Mouse (Mus musculus) midbrain, embryonic 15.5 days (tissue): Measurements from ENCODE around the gene Rps6kc1. TPM values are rescaled to one million over a fixed set of nuclear protein-coding genes. Genes with fewer than 3 reads are reported as not detected.
A peak's percentile ranks its signal among the peaks of the same experiment; 100 is the strongest.

Experiments
- ATAC-seq: fragments of 200-750 bp; cut with Nextera tagmentation; replicated peaks from 2 replicates; pipeline ENCODE4 v1.8.0; 2017; ENCODE audit warnings: moderate TSS enrichment
- H3K27ac ChIP-seq: fragments of 300-500 bp; sonication (generic); 2 replicates; pipeline ENCODE4 v1.5.1; 2015; ENCODE audit warnings: mild to moderate bottlenecking, inconsistent platforms
- H3K27me3 ChIP-seq: fragments of 300-500 bp; sonication (generic); replicated peaks from 2 replicates; pipeline ENCODE4 v1.6.1; 2015; ENCODE audit warnings: inconsistent platforms
- H3K36me3 ChIP-seq: fragments of 300-500 bp; sonication (generic); replicated peaks from 2 replicates; pipeline ENCODE4 v1.6.1; 2015; ENCODE audit warnings: inconsistent platforms
- H3K4me1 ChIP-seq: fragments of 300-500 bp; sonication (generic); 2 replicates; pipeline ENCODE4 v1.6.1; 2015; ENCODE audit warnings: inconsistent platforms
- H3K4me2 ChIP-seq: fragments of 300-500 bp; sonication (generic); 2 replicates; pipeline ENCODE4 v1.6.1; 2015; ENCODE audit warnings: inconsistent platforms, mild to moderate bottlenecking, moderate library complexity
- H3K4me3 ChIP-seq: fragments of 300-500 bp; sonication (generic); 2 replicates; pipeline ENCODE4 v1.5.1; 2015; ENCODE audit warnings: mild to moderate bottlenecking, inconsistent platforms
- H3K9ac ChIP-seq: fragments of 300-500 bp; sonication (generic); 2 replicates; pipeline ENCODE4 v1.6.1; 2015; ENCODE audit warnings: mild to moderate bottlenecking, inconsistent platforms
- H3K9me3 ChIP-seq: fragments of 300-500 bp; sonication (generic); 2 replicates; pipeline ENCODE4 v1.6.1; 2016; ENCODE audit warnings: inconsistent platforms
- WGBS: fragments of 180-500 bp; shearing (Covaris S2); methylation state at CpG from one replicate; pipeline ENCODE4 v1.1.7; 2015; ENCODE audit warnings: mixed read lengths; 5-methylcytosine and 5-hydroxymethylcytosine counted together
- polyA plus RNA-seq: library from polyadenylated mRNA; unstranded; fragments of >200 nt; fragmentation: Nextera tagmentation; extraction: Ambion mirVana; gene quantifications from 2 replicates; pipeline ENCODE4 v1.2.1, GENCODE M21; 2015

Gene Rps6kc1
- polyA plus RNA-seq, 1 experiment from 2014 or later, result 36.9 TPM

DNA sequence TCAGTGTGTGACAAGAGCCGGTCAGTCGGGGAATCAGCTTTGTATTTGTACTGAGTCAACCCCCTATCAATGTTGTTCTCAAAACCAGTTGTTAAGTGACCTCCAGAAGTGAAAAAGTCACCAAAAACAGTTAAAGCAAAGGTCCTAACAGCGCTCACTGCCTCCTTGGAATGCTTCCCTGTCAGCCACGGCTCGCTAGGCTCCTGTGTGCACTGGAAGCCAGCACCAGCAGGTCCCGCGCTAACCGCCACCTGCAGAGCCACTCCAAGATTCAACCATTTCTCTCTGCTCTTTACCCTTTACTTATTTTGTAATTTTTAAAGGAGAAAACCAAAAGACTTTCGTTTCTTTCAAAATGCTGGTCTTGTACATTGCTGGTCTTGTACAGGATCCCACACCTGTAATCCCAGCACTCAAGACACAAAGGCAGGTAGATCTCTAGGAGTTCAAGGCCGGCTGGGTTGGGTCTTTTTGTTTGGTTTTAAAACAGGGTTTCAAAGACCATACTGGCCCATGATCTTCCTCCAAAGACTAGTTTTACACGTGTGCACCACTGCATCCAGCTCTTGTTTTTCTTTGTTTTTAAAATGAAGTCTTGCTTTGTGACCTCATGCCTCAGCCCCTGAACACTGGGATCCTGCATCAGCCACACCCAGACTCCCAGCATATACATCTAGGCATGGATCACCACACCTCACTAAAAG lies 62.3 kb downstream of the Rps6kc1 start:
- ATAC-seq, result no peak
- H3K4me2 ChIP-seq, result no peak overlapping the region
- 74% methylated on average over 11 of the region's 11 CpGs for WGBS

GRCm38 (mm10) chr1:190848676-190849075 lies 62.9 kb downstream of the Rps6kc1 start:
- H3K4me1 ChIP-seq, result no peaks in the 10 kb centered on the region
- no peak overlapping the region for H3K4me2 ChIP-seq
- H3K9me3 ChIP-seq, result no peaks in the 10 kb centered on the region
- H3K27me3 ChIP-seq, result no peaks in the 10 kb centered on the region
- no peak overlapping the region for H3K9ac ChIP-seq
- no peak for ATAC-seq
- no peak overlapping the region for H3K27ac ChIP-seq
- H3K36me3 ChIP-seq, result no peaks in the 10 kb centered on the region
- no peak overlapping the region for H3K4me3 ChIP-seq
- WGBS, result 47% methylated on average over 3 of the region's 3 CpGs

More for the DNA sequence above, 62.3 kb downstream of the Rps6kc1 start:
- no peaks in the 10 kb centered on the region for H3K27me3 ChIP-seq
- H3K9ac ChIP-seq, result no peak overlapping the region
- H3K27ac ChIP-seq, result no peak overlapping the region
- H3K4me3 ChIP-seq, result no peak overlapping the region
- no peaks in the 10 kb centered on the region for H3K36me3 ChIP-seq
- no peaks in the 10 kb centered on the region for H3K4me1 ChIP-seq
- no peaks in the 10 kb centered on the region for H3K9me3 ChIP-seq

DNA sequence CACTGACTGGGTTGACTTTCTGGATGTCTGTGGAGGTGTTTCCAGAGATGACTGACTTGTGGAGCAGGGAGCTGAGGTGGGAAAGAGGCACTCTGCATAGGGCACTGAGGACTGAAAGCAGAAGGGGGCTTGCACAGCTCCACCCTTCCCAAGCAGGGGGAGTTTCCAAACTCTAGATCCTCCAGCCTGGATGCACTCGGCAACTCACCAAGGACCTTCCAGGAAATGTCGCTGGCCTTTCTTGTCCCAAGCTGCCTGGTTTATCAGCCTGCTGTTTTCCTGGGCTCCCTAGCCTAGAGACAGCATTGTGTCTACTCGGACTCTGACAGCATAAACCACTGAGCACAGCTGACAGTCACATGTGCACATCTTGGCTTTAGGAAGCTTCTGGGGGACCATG lies 64.6 kb downstream of the Rps6kc1 start:
- 73% methylated on average over 3 of the region's 3 CpGs for WGBS
- Histone ChIP-seq H3K4me3 (no peak overlapping the region), H3K9ac (no peak overlapping the region), H3K9me3 (no peaks in the 10 kb centered on the region), H3K36me3 (no peaks in the 10 kb centered on the region), H3K4me1 (no peaks in the 10 kb centered on the region), H3K4me2 (no peak overlapping the region), H3K27me3 (no peaks in the 10 kb centered on the region), H3K27ac (no peak overlapping the region)
- ATAC-seq, result no peak

GRCm38 (mm10) chr1:190846074-190846730 lies 65.4 kb downstream of the Rps6kc1 start:
- Histone ChIP-seq H3K4me1 (no peaks in the 10 kb centered on the region), H3K36me3 (no peaks in the 10 kb centered on the region), H3K4me2 (no peak overlapping the region), H3K9me3 (no peaks in the 10 kb centered on the region), H3K9ac (no peak overlapping the region), H3K27ac (no peak overlapping the region), H3K4me3 (no peak overlapping the region), H3K27me3 (no peaks in the 10 kb centered on the region)
- ATAC-seq, result no peak
- WGBS, result 86% methylated on average over 11 of the region's 11 CpGs

DNA sequence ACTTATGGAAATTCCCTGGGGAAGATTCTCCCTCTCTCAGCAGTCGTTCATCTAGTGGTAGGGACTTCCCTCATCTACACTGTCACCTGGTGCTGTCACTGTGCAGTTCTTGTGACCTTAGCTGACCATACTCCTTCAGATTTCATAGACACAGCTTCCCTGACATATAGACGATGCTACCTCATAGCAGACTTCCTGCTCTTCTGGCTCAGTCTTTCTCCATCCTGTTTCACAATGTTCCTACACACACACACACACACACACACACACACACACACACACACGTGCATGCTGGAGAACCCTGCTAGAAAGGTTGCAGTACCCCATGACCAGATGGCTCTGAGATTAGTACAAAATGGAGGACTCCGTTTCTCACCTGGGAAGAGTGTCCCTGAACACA lies 66.2 kb downstream of the Rps6kc1 start:
- Histone ChIP-seq H3K36me3 (no peaks in the 10 kb centered on the region), H3K9me3 (no peaks in the 10 kb centered on the region), H3K4me1 (no peaks in the 10 kb centered on the region), H3K4me2 (no peak overlapping the region), H3K9ac (no peak overlapping the region), H3K27ac (no peak overlapping the region), H3K4me3 (no peak overlapping the region), H3K27me3 (no peaks in the 10 kb centered on the region)
- WGBS, result 87% methylated on average over 4 of the region's 4 CpGs
- ATAC-seq, result no peak

DNA sequence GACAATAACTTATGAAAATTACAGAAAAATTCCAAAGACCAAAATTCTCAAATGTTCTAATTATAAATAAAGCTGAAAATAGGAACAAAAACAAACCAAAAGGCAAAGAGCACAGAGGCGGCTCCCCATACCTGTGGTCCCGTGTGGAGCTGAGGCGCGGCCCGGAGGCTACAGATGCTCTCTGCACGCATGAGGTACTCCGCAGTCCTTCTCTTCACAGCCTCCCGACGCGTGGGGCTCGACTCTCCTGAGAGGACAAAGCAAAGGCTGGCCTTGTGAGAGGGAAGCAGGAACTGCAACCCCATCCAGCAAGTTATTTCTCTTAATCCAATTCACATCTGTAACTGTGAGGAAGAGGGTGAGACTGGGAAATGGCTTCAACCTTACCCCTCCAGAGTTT lies 67.2 kb downstream of the Rps6kc1 start:
- WGBS, result 79% methylated on average over 11 of the region's 11 CpGs
- H3K27ac ChIP-seq, result no peak overlapping the region
- no peaks in the 10 kb centered on the region for H3K4me1 ChIP-seq
- H3K4me3 ChIP-seq, result no peak overlapping the region
- H3K27me3 ChIP-seq, result no peaks in the 10 kb centered on the region
- H3K36me3 ChIP-seq, result no peaks in the 10 kb centered on the region
- H3K9me3 ChIP-seq, result no peaks in the 10 kb centered on the region
- H3K9ac ChIP-seq, result no peak overlapping the region
- no peak for ATAC-seq
- no peak overlapping the region for H3K4me2 ChIP-seq

DNA sequence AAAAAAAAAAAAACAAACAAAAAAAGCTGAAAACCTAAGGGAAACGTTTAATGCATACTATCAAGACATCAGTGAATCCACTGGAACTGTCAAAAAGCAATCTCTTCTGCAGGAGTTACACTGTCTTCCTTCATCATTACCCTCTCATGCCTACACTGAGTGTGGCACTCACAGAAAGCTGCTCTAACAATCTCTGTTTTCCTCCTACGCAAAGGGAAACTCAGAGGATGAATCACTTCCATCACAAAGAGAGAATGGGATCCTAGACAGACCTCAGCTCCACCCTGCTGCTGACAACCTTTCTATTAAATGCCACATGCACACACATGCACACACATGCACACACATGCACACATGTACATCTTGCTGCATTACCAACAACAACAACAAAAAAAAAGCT lies 75.5 kb downstream of the Rps6kc1 start:
- Histone ChIP-seq H3K36me3 (no peaks in the 10 kb centered on the region), H3K27ac (no peak overlapping the region), H3K27me3 (no peaks in the 10 kb centered on the region), H3K4me2 (no peak overlapping the region), H3K4me1 (no peaks in the 10 kb centered on the region), H3K9me3 (no peaks in the 10 kb centered on the region), H3K4me3 (no peak overlapping the region), H3K9ac (no peak overlapping the region)
- no peak for ATAC-seq
- 90% methylated on average over 2 of the region's 2 CpGs for WGBS

- no peak overlapping the region for H3K27ac ChIP-seq
- ATAC-seq, result no peak
- H3K27me3 ChIP-seq, result no peaks in the 10 kb centered on the region
- no peaks in the 10 kb centered on the region for H3K4me1 ChIP-seq
- 75% methylated on average over 7 of the region's 7 CpGs for WGBS
- no peaks in the 10 kb centered on the region for H3K36me3 ChIP-seq
- no peak overlapping the region for H3K4me2 ChIP-seq
- H3K4me3 ChIP-seq, result no peak overlapping the region
- H3K9ac ChIP-seq, result no peak overlapping the region
- no peaks in the 10 kb centered on the region for H3K9me3 ChIP-seq
Observed at GRCm38 (mm10) chr1:190834201-190834907, 77.2 kb downstream of the Rps6kc1 start.

GRCm38 (mm10) chr1:190832965-190833630 lies 78.5 kb downstream of the Rps6kc1 start:
- no peaks in the 10 kb centered on the region for H3K9me3 ChIP-seq
- no peak overlapping the region for H3K4me2 ChIP-seq
- no peak for ATAC-seq
- H3K4me3 ChIP-seq, result no peak overlapping the region
- no peaks in the 10 kb centered on the region for H3K4me1 ChIP-seq
- 90% methylated on average over 8 of the region's 8 CpGs for WGBS
- no peaks in the 10 kb centered on the region for H3K36me3 ChIP-seq
- no peak overlapping the region for H3K27ac ChIP-seq
- H3K9ac ChIP-seq, result no peak overlapping the region
- no peaks in the 10 kb centered on the region for H3K27me3 ChIP-seq

DNA sequence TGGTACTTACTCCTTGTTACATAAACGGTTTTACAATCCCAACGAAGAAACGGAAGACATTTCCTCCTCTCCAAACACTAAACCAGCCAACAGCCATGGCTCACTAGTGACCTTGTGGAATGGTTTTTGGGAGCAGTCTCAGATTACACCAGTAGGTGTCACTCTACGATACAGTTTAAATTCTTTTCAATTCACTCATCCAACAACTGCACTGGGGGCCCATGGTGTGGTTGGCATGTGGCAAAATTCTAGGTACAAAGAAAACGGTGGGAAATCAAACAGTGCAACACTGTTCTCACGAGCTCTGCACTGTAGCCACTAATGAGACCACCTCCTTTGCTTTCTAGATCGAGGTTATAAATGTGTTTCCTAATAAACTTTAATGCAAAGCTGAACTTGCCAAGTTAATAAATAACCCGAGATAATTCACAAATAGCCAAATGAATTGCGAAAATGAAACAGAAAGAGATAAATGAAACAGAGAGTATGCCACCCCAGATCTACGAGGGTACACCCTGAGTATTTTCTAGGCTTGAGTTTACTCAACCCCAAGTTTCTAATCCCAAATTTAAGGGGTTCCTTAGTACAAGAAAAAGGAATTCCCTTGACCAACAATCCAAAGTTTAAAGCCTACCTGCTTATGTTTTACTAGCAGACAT lies 79.6 kb downstream of the Rps6kc1 start:
- Histone ChIP-seq H3K9ac (no peak overlapping the region), H3K9me3 (no peaks in the 10 kb centered on the region), H3K27ac (no peak overlapping the region), H3K4me3 (no peak overlapping the region), H3K36me3 (no peaks in the 10 kb centered on the region), H3K4me1 (no peaks in the 10 kb centered on the region), H3K4me2 (no peak overlapping the region), H3K27me3 (no peaks in the 10 kb centered on the region)
- WGBS, result 63% methylated on average over 10 of the region's 10 CpGs
- ATAC-seq, result 0 out of 2 replicates have a peak, but pooled peaks have one; percentile 45

DNA sequence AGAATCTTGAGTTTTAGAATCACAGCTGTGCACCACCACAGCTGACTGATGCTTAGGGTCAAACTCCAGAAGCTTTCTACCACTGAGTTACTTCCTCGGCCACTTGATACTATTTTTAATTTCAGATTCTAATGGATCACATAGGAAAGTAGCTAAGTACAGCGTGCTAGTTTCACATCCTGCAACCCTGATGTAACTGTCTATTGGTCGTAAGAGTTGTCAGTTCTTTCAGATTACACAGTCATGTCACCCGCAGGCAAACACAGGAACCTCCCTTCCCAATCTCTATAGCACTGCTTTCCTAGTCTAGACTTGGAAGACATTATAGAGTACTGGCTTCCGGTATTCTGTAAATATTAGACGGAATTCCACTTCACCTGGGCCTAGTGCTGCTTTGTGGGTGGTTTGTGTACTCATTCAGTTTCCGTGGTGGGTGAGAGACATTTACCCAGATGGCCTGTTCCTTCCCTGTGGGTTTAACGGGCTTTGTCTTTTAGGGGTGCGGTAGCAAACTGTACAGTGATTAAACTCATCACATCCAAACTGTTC lies 85.0 kb downstream of the Rps6kc1 start:
- no peaks in the 10 kb centered on the region for H3K4me1 ChIP-seq
- H3K27ac ChIP-seq, result no peak overlapping the region
- no peaks in the 10 kb centered on the region for H3K36me3 ChIP-seq
- no peak overlapping the region for H3K9ac ChIP-seq
- H3K4me3 ChIP-seq, result no peak overlapping the region
- H3K9me3 ChIP-seq, result no peaks in the 10 kb centered on the region
- WGBS, result 91% methylated on average over 9 of the region's 9 CpGs
- no peaks in the 10 kb centered on the region for H3K27me3 ChIP-seq
- H3K4me2 ChIP-seq, result no peak overlapping the region
- no peak for ATAC-seq

GRCm38 (mm10) chr1:190823745-190824144 lies 87.8 kb downstream of the Rps6kc1 start:
- no peaks in the 10 kb centered on the region for H3K36me3 ChIP-seq
- H3K4me1 ChIP-seq, result no peaks in the 10 kb centered on the region
- no peak overlapping the region for H3K9ac ChIP-seq
- 87% methylated on average over 4 of the region's 4 CpGs for WGBS
- ATAC-seq, result no peak
- no peaks in the 10 kb centered on the region for H3K27me3 ChIP-seq
- no peaks in the 10 kb centered on the region for H3K9me3 ChIP-seq
- H3K4me2 ChIP-seq, result no peak overlapping the region
- H3K27ac ChIP-seq, result no peak overlapping the region
- H3K4me3 ChIP-seq, result no peak overlapping the region
